Mouse (Mus musculus) cerebellum, adult (tissue): ENCODE data around the gene Gpatch11.

ENCODE experiments used
- ATAC-seq: cut with Nextera tagmentation; 2 replicates; pipeline ENCODE4 v1.9.2; 2017; ENCODE audit warnings: mild to moderate bottlenecking, moderate library complexity, mixed read lengths; ENCODE audit not compliant: insufficient number of reproducible peaks, low FRiP score, low TSS enrichment

Gene Gpatch11

DNA sequence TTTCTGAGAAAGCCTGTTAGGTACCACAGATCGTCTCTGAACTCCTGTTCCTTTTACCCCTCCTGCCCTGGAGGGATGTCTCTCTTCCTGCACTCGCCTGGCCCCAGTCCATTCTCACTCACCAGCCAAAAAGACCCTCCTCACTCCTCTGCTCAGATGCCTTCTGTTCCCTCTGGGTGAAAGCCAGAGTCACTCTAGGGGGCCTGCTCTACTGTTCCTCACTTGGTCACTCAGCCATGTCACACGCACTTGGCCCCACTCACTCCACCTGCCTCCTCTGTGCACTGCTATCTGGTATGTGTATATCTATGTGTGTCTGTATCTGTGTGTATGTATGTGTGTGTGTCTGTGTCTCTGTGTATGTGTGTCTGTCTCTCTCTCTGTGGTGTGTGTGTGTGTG, 53.8 kb downstream of the Gpatch11 start:
- ATAC-seq: peak; percentile 43

DNA sequence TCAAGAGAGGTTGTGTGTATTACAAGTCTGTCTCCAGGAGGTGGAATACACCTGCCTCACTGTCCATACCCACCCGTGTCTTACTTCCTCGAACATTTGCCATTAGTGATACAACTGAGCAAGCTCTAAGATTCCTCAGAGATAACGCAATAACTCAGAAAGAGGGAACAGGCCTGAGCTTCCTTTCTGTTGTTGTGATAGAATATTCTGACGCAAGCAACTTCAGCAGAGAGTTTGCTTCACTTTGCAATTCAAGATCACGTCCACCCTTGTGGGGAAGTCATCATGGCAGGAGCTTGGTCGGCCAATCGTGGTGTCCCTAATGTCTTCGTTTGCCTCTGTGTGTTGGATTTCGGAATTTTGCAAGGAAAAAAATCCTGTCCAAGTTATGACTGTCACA, 55.7 kb downstream of the Gpatch11 start:
- ATAC-seq: no peak

DNA sequence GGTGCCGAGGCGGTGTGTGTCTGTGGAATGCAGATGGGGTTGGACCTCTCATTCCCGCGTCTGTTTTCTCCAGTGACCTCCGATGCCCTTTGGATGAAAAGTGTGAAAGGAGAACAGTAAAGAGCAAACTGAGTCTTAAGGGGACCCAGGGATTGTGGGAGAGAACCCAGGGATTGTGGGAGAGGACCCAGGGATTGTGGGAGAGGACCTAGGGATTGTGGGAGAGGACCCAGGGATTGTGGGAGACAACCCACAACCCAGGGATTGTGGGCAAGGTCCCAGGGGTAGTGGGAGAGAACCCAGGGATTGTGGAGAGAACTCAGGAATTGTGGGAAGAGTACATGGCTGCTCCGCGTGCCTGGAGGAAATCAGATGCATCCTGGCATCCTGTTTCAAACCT, 59.6 kb downstream of the Gpatch11 start:
- no peak for ATAC-seq

DNA sequence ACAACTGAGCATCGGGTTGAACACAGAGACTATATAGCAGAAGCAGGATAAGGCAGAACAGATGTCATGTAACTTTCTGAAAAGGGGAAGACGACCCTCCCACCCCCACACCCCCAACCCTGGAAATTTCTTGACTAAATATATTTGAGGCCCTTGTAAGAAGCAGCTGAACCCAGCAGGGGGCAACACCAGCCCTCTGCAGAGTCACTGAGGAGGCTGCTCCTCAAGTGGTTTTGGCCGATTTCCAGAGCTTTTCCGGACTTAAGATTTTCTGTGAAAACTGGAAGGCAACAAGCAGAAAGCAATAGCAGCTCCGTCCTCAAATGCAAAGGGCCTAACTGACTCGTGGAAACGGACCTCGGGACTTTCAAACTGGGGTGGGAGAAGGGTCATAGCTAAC, 60.0 kb downstream of the Gpatch11 start:
- ATAC-seq: no peak
